Comparison of ENCODE assay signal across 23 mouse cellular contexts in the genomic region with DNA sequence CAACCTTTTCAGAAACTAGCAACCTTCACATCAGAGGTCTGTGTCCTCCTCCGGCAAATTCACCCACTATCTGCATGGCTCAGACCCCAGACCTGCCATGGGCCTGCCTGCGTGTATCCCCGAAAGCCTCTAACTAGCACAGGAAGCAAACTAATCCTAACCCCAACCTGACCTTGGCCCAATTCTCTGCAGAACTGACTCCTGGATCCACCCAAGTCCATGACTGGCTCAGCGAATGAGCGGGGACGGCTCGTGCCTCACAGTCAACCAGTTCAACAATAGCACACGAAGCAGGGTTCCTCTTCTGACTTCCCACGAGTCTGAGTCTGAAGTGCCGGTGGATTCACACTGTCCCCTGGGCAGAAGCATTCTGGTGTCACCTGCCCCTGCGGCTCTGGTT. TPM values are rescaled to one million over a fixed set of nuclear protein-coding genes. Genes with fewer than 3 reads are reported as not detected.
DNase-seq lines count a peak whose midpoint lies in the region; ATAC-seq lines count a peak whose summit lies in the region.
"Had no signal": no experiment of that assay in that cellular context is flagged by ENCODE, and none has a peak within 500 bp of the region (broad histone marks: within the 10 kb centered on the region; RNA-seq: fewer than 3 reads in every experiment).

No protein-coding gene starts in this region.

- H3K27me3 ChIP-seq in kidney, embryonic 15.5 days = peaks cover 3% of the 10 kb centered on the region; the same call in 1 of the 2 replicates
- H3K27me3 ChIP-seq: heart, embryonic 15.5 days; intestine, embryonic 15.5 days had no signal

- no peak overlapping the region for H3K4me2 ChIP-seq in kidney, embryonic 15.5 days
- H3K4me2 ChIP-seq: forebrain, embryonic 13.5 days; heart, embryonic 11.5 days; heart, embryonic 15.5 days; hindbrain, embryonic 14.5 days; intestine, embryonic 15.5 days had no signal

- no peaks in the 10 kb centered on the region for H3K9me3 ChIP-seq in kidney, embryonic 15.5 days (replicated peaks)
- H3K9me3 ChIP-seq: embryonic facial prominence, embryonic 10.5 days; forebrain, embryonic 13.5 days; heart, embryonic 15.5 days; intestine, embryonic 15.5 days had no signal

- no peak for ATAC-seq in kidney, embryonic 15.5 days (replicated peaks; ENCODE audit: low FRiP score)
- ATAC-seq: activated CD4-positive, CD25-positive, alpha-beta regulatory T cell, adult 4 months; forebrain, embryonic 13.5 days; forebrain, postnatal 0 days; intestine, embryonic 15.5 days had no signal

- H3K9ac ChIP-seq in kidney, embryonic 15.5 days = no peak overlapping the region
- H3K9ac ChIP-seq: forebrain, embryonic 13.5 days; forebrain, postnatal 0 days; heart, embryonic 15.5 days; hindbrain, embryonic 14.5 days; intestine, embryonic 15.5 days had no signal

- no peak overlapping the region for H3K4me3 ChIP-seq in kidney, embryonic 15.5 days (replicated peaks)
- H3K4me3 ChIP-seq: embryonic facial prominence, embryonic 10.5 days; forebrain, embryonic 13.5 days; heart, embryonic 15.5 days; intestine, embryonic 15.5 days had no signal

- DNase-seq in adrenal gland, adult 2 months = peak; percentile 56
- DNase-seq in adrenal gland, adult 18-20 months (ENCODE audit: low spot score in 2 of 2) = no peak
- peak; percentile 26 for DNase-seq in kidney, adult 9 months
- DNase-seq in R1 (ENCODE audit: low read depth, low spot score) = peak; percentile 28
- peak; percentile 32 to 58 for DNase-seq in adrenal gland, postnatal 36 days
- no peak for DNase-seq in ovary, adult 18-20 months (ENCODE audit: low spot score)
- DNase-seq in urinary bladder, postnatal 4 days (ENCODE audit: low spot score in 2 of 2) = no peak
- DNase-seq: cerebellum, adult 2 months; cerebellum, postnatal 10 days; forebrain, postnatal 0 days; gastrocnemius, postnatal 10 days; heart, adult 18-20 months; heart, postnatal 14 days had no signal

- WGBS in kidney, embryonic 15.5 days = 80% methylated on average over 11 of the region's 11 CpGs

- H3K36me3 ChIP-seq in kidney, embryonic 15.5 days = no peaks in the 10 kb centered on the region
- H3K36me3 ChIP-seq: embryonic facial prominence, embryonic 10.5 days; heart, embryonic 15.5 days; intestine, embryonic 15.5 days had no signal

- peaks cover 44% of the 10 kb centered on the region for H3K4me1 ChIP-seq in kidney, embryonic 15.5 days

- H3K27ac ChIP-seq in kidney, embryonic 15.5 days = no peak overlapping the region
- H3K27ac ChIP-seq: embryonic facial prominence, embryonic 10.5 days; forebrain, embryonic 13.5 days; heart, embryonic 15.5 days; hindbrain, embryonic 14.5 days; intestine, embryonic 15.5 days had no signal

RNA-seq across cellular contexts. Expression of a gene that starts 9.1 kb away (rescaled TPM):
- 10 to 100 TPM; 26.9 to 43.6 TPM for total RNA-seq in adrenal gland, adult 2 months (2021)
- 8.9 and 9.8 TPM in 2 replicates for polyA plus RNA-seq in adrenal gland, adult 2 months (2012; rRNA removed)
- total RNA-seq in adrenal gland, adult 18-20 months (2021) = 10 to 100 TPM; 32.3 to 64.9 TPM
- polyA plus RNA-seq in kidney, embryonic 15.5 days (2015; fragmentation: Nextera tagmentation; extraction: Ambion mirVana) = 2.3 and 2.7 TPM in 2 replicates
- total RNA-seq in adrenal gland, postnatal 36 days (2021) = 10 to 100 TPM; 26.6 to 32.5 TPM
- total RNA-seq: MEL had no signal
- polyA plus RNA-seq: activated CD4-positive, CD25-positive, alpha-beta regulatory T cell, adult 4 months; C2C12 had no signal

RNA-seq across cellular contexts. Expression of a gene that starts 27.7 kb away (rescaled TPM):
- 100 to 1,000 TPM; 288 to 409 TPM for total RNA-seq in adrenal gland, adult 2 months (2021)
- polyA plus RNA-seq in adrenal gland, adult 2 months (2012; rRNA removed) = 117 and 164 TPM in 2 replicates
- total RNA-seq in adrenal gland, adult 18-20 months (2021) = 100 to 1,000 TPM; 381 to 428 TPM
- 185 and 196 TPM in 2 replicates for polyA plus RNA-seq in kidney, embryonic 15.5 days (2015; fragmentation: Nextera tagmentation; extraction: Ambion mirVana)
- 100 to 1,000 TPM; 380 to 404 TPM for total RNA-seq in adrenal gland, postnatal 36 days (2021)

Comparison
In these comparisons a context has a peak if more than half of its experiments do, and no peak if none do; other contexts are left out.
1. DNase-seq: peak in adrenal gland, adult 2 months (single experiment), kidney, adult 9 months (single experiment), R1 (single experiment) and adrenal gland, postnatal 36 days (2 of 2); none in adrenal gland, adult 18-20 months (0 of 2), ovary, adult 18-20 months (single experiment) and urinary bladder, postnatal 4 days (0 of 2).